Mouse (Mus musculus) myocyte (in vitro differentiated cells): ENCODE measurements around the gene Cbx8.

Source experiments
- POLR2A ChIP-seq: IDR thresholded peaks from one replicate; pipeline ENCODE4 v1.6.1; 2011; ENCODE audit warnings: low read depth, mild to moderate bottlenecking, control low read depth, moderate library complexity; ENCODE audit not compliant: insufficient read length
- TCF3 ChIP-seq: IDR thresholded peaks from one replicate; pipeline ENCODE4 v1.6.1; 2011; ENCODE audit warnings: low read depth, control low read depth; ENCODE audit not compliant: insufficient read length

GRCm38 (mm10) chr11:119050361-119050760, 9.6 kb upstream of the Cbx8 start:
- no peak for TF ChIP-seq POLR2A
- no peak for TF ChIP-seq TCF3
